Mouse (Mus musculus) heart, postnatal 4 days (tissue): ENCODE measurements around the gene Radil. TPM values are rescaled to one million over a fixed set of nuclear protein-coding genes. Genes with fewer than 3 reads are reported as not detected.

Experiments
- DNase-seq: peaks from one replicate; pipeline ENCODE4 v3.0.0; 2021
- total RNA-seq, 2 experiments: library from RNA; stranded (reverse); gene quantifications; 2 replicates each; pipeline ENCODE4 v1.2.3; 2021

Gene Radil
- total RNA-seq, 2 experiments from 2014 or later = 3.7 to 5.6 TPM

DNA sequence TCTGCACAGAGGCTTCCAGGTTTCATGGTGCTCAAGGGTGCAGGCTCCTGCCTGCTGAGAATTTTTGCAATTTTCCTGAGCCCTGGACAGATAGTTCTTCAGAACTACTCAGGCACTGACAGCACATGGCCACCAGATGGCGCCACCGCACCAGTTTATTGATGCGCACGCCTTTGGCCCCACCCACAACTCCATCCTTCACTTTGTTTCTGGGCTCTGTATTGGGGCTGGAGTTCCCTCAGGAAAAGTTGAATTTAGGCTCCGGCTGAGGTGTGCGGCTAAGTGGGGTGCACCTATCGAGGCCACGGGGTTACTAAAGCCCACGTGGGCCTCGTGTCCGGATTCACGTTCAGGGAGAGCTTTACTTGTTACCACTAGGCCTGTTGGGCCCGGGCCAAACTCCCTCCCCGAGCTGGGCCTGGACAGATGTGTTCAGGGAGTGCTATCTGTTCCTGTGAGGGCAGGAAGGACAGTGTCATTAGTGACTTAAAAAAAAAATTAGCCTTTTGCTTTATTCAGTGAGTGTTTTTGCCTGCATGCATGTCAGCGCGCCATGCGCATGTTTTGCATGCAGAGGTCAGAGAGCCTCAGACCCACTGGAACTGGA lies 72.0 kb downstream of the Radil start:
- peak; percentile 90 for DNase-seq

DNA sequence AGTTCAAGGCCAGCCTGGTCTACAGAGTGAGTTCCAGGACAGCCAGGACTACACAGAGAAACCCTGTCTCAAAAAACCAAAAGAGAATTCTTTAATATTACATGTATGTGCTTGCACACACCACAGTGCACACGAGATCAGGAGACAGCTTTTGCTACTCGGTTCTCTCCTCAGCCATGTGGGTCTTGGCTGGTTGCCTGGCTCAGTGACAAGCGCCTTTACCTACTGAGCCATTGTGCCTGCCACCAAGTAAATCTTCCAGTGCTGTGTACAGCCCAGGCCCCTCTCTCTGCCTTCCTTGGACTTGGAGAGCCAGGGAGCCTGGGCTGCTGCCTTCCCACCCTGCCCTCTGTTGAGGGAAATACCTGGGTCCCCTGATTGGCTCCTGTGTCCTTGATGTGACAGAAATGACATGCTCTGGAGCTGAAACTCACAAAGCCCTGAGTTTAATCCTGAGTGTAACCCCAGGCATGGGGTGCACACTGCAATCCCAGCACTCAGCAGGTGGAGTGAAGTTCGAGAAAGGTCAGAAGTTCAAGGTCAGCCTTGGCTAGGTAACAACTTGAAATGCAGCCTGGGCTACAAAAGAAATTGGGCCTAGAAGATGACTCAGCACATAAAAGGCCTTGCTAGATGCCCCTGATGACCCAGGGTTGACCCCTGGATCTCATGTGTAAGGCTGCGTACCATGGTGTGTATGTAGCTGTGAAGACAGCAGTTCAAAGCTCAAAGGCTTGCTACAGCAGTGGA lies 72.9 kb downstream of the Radil start:
- DNase-seq = no peak

DNA sequence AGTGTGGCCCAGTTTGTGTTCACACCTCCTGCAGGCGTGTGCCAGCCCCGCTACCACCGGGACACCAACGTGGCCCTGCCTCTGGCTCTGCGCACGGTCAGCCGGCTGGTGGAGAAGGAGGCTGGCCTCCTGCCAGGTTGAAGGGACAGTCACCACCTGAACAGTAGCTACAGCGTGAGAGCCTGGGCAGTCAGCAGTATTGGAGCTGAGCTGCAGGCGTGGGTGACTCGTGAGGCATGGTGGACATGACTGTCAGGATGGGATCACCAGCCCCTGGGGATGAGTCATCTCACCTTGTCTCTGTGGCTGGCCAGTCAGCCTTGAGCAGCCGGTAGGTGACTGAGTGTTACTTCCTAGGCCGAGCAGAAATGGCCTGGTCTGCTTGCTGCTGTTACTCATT lies 73.6 kb downstream of the Radil start:
- DNase-seq = peak; percentile 57

DNA sequence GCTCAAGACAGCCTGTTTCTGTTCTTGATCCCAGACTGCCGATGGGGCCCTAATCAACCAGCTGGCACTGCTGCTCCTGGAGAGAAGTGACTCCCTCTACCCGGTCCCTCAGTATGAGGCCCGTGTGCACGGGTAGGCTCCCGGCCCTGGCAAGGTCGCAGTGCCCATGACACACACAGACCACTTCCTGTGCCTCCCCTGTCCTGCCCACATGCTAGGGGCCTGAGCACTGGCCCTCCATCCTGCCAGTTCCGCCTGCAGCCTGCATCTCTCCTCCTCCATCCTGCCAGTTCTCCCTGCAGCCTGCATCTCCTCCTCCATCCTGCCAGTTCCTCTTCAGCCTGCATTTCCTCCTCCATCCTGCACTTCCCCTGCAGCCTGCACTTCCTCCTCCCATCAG lies 75.2 kb downstream of the Radil start:
- DNase-seq = no peak

DNA sequence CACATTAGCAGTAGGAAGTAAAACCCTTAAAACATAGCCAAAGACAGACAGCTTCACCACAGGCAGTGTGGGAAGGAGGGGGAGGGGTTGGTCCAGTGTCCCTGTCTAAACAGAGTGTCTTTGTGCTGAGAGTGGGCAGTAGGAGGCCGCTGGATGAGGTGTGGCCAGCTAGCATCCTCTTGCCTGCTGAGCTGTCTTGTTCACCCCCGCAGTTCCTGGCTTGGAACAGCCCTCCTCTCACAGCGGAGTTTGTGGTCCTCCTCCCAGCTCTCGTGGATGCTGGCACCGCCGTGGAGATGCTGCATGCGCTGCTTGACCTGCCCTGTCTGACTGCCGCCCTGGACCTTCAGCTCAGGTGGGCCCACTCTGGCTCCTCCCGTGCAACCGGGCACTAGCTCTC lies 77.2 kb downstream of the Radil start:
- DNase-seq = no peak

DNA sequence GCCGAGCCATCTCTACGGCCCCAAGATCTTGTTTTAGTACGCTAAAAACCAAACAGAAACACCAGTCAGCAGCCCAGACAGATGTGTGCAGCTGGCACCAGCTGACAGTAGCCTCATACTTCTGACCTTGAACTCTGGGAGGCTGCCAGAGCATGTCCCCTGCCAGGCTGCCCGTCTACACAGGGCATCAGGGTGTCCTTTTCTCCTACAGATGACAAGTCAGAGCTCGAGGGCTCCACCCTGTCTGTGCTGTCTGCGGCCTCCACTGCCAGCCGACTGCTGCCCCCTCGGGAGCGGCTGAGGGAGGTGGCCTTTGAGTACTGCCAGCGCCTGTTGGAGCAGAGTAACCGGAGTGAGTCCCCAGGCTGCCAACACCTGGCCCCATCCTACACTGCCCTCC lies 81.1 kb downstream of the Radil start:
- peak; percentile 69 for DNase-seq

DNA sequence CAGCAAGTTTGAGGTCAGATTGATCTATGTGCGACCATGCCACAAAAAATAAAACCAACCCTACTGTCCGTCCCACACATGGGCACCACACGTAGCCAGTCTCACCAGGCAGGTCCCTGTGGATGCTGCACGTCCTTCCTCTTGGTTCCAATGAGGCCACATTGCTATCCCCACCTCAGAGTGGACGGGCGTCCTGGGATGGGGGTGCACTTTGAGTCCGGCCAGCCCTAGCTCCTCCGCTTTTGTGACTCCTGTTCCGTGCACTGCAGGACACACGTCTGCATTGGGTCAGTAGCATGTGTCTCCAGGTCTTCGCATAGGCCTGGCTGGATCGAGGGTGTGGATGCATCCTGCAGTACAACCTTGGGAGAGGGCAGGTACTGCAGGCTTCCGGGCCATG lies 82.5 kb downstream of the Radil start:
- no peak for DNase-seq

DNA sequence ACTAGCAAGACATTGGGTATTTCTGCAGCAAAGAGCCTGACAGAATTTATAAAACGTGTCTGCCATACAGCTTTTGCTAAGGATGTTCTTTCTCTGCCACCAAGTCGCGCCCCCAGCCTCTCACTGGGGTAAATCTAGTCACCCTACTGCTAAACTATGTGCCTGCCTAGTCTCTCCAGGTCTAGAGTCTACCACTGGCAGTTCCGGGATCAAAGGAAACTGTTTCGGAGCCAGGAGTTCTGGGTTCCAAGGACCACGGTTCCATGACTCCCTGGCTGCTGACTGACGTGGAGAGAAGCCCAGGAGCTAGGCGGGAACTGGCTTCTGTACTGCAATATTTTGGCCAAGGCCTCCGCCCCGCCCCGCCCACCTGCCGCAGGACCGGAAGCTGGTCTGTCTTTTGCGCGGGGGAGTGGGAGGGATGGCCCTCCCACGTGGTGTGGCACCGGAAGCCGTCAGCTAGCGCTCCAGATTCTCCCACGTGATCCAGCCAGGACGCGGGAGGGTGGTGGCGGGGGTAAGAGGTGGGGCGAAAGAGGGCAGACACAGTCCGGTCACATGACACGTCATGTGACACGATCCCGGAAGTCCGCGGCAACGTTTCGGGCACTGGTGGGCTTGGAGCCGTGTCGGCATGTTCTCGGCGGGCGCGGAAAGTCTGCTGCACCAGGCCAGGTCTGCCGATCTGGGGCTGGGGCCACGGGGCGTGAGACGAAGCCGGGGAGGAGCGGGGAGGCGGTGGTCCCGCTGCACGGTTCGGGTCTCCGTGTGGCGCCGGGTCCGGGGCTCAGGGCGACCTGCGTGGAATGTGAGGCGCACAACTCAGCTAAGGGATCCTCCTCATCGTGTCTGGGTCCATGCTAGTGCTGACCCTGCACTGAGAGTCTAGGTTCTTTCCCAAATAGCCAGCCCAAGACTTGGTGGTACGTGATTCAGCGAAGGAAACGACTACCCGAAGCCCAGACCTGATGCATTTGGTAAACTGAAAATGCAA lies 87.1 kb downstream of the Radil start, which contains the start of gene Ap5z1:
Gene Ap5z1 (plus strand): TSS at position 484 of the 994 bp plus-strand sequence.
- DNase-seq = peak; percentile 94

DNA sequence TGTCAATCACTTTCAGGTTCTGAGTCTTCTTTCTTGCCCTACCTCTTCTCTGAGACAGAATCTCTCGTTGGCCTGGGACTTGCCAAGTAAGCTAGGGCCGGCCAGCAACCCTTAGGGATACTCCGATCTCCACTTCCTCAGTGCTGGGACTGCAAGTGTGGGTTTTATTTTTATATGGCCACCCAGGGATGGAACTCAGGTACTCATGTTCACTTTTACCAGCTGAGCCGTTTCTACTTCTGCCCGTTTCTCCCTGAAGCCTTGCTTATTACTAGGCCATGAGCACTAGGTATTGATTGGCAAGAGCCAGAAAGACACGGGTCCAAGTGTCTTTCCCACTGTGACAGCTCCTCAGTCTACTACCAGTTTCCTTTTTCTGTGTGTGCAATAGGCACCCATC lies 87.9 kb downstream of the Radil start:
- DNase-seq = no peak

DNA sequence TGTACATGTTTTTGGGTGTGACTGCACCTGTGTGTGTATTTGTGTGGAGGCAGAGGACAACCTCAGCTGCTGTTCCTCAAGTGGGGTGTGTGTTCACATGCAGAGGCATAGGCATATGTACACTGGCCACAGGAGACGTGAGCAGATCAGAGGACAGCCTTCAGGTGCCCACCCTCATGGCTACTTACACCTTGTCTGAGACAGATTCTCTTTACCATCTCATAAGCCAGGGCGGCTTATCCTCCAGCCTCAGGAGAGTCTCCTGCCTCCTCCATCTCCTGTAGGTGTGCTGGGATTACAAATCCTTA lies 88.3 kb downstream of the Radil start:
- no peak for DNase-seq

DNA sequence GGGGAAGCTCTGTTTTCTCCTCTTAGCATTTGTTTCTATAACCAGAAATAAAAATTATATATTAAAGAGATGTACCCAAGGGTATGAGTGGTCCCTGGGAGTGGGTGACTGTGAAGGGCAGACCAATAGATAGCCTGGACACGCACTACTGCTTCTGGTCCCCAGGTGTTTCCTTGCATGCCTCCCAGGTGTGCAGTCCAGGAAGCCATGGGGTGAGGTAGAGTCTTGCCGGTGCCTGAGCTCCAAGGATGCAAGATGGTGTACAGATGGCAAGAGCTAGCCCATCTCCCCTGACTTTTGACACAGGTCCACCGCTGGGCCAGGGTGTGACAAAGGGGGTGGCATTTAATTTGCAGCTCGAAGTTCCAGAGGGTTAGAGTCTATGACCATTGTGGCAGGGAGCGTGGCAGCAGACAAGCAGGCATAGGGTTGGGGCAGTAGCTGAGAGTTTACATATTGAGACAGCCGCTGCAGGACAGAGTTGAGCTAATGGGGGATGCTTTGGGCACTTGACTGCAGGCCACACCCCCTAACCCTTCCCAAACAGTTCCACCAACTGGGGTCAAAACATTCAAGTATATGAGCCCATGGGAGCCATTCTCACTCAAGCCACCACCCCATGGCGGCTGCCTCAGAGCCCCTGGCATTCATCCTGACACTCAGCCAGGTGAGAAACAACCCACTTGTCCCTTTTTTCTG lies 88.8 kb downstream of the Radil start:
- no peak for DNase-seq

DNA sequence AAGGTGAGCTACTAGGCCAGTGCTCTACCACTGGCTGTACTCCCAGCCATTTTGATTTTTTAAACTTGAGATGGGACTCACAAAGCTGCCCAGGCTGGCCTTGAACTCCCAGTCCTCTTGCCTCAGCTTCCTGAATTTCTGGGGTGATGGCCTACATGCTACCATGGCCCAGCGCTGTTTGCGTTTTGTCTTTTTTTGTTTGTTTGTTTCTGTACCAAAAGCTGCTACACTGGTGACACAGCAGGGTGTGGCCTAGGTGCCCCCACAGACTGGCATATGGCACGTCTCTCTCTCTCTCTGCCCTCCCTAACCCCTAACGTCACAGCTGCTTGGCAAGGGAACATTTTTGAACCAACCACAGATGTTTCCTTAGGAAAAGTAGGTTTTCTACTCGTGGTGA lies 91.1 kb downstream of the Radil start:
- DNase-seq = no peak

DNA sequence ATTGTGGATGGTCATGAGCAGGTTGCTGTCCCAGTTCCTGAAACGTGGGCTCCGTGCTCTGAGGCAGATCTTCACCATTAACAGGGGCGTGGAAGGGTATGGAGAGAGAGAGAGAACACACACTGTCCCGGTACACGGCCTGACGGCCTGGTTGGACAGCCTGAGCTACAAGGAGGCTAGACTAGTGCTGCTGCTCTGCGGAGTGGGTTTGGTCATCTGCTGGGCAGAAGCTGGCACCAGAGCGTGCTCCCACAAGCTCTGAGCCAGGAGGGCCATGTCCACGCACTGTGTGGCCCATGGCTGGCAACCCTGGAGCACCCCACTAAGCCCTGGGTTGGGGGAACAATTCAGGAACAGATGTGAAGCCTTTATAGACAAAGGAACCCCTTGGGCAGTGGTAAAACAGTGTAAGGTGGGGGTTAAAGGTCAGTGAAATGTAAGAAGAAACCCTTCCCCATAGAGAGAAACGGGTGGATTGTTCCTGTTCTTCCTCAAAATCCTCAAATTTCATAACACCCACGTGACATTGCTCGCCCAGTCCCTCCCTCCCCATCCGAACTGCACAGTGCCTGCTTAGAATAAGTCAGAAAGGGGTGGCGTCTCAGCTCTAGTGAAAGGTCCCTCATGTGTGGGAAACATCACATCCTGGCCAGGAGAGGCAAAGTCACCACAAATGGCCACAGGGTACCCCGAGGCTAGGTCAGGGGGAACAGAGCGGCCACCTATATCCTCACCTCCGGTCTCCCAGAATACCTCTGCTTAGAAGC lies 91.9 kb downstream of the Radil start:
- DNase-seq = no peak

DNA sequence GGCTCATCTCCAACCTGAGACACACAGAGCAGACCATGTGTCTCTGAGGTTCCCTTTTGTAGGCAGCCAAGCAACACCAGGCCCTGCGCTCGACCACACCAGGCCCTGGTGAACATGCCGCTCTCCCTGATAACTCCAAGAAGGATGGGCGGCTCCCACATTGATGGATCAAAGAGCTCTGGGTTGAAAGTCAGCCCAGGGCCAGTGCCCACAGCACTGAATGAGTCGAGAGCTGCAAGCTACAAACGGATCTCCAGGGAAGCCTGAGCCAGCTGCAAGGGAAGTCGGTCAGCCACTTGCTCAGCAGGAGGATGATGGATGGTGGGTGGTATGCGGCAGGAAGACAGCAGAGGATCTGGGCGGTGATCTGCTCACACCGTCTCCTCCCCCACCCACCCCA lies 93.6 kb downstream of the Radil start:
- DNase-seq = peak; percentile 37

DNA sequence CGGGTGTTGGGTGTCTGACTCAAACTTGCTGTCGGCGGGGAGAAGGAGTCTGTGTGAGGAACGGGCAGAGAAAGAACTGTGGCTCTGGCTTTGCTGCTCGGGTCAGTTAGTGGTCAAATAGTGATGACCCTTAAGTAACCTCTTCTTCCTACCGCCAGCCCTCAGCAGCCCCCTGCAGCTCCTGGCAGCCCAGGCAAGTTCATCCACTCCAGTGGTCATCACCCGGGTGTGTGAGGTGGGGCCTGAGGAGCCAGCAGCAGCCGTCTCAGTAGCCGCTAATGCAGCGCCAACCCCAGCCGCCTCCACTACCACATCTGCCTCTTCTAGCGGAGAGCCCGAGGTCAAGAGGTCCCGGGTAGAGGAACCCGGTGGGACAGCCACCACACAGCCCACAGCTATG lies 94.6 kb downstream of the Radil start:
- DNase-seq = no peak

DNA sequence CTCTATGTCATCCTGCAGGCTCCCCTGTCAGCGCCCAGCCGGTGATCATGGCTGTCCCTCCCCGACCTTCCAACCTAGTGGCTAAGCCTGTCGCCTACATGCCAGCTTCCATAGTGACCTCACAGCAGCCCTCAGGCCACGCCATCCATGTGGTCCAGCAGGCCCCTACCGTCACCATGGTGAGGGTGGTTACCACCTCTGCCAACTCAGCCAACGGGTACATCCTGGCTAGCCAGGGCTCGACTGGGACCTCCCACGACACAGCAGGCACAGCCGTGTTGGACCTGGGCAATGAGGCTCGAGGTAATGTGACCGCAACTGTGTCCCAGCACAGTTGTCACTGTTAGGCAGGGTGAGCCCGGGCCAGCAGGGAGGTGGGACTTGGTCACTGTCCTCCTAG lies 97.2 kb downstream of the Radil start:
- DNase-seq = no peak

DNA sequence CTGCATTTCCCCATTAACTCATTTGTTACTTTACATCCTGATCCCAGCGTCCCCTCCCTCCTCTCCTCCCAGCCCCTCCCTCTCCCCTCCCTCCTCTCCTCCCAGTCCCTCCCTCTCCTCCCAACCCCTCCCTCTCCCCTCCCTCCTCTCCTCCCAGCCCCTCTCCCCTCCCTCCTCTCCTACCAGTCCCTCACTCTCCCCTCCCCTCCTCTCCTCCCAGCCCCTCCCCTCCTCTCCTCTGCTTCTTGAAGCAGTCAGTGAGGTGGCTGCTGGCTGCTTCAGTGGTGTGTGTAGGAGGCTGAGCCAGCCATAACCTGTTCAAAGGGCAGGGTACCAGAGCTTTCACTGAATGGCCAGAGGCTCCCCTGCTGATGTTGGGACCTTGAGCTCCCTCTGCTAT lies 99.1 kb downstream of the Radil start:
- DNase-seq = no peak

DNA sequence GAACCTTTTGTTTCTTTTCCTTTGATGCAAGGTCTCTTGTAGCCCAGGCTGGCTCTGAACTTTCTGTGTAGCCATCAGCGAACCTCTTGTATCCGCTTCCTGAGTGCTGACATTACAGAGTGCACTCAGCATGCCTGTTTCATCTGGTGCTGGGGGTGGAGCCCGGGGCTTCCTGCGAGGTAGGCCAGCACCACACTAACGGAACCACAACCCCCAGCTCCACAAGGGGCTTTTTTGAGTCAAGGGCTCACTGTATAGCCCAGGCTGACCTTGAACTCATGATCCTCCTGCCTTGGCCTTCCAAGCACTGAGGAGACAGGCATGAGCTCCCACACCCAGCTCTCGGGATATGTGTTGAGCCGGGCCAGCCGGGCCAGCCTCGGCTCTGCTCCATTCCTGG lies 100.1 kb downstream of the Radil start:
- DNase-seq = no peak

DNA sequence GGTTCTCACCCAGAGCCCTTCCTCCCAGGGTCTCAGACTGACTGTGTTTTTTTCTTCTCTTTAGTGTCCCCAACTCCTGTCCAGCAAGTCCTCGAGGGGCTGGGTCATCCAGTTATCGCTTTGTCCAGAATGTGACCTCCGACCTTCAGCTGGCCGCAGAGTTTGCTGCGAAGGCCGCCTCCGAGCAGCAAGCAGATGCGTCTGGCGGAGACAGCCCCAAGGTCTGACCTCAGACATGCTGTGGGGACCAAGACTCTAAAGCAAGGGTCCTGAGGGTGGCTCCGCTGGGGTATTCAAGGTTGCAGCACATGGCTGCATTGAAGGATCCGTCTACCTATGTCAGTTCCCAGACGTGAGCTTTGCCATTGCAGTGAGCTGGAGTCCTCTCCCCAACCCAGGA lies 102.3 kb downstream of the Radil start:
- no peak for DNase-seq

DNA sequence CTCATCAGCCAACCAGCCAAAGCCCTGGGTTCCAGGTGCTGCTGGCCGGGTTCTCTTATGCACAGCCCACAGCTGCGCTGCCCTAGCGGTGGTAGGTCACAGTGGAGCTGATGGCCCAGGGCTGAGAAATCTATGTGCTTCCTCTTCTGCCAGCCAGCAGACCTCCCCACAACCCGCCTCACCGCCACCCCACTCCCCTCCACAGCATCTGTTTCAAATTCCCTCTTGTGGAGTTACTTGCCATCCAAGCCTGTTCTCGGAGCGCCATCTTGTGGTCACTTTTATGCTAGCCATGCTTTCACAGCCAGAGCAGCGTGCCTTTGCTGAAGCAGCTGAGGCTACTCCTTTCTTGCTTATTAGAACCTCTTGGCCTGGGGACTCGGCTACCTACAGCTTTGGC lies 102.8 kb downstream of the Radil start:
- DNase-seq = peak; percentile 94

DNA sequence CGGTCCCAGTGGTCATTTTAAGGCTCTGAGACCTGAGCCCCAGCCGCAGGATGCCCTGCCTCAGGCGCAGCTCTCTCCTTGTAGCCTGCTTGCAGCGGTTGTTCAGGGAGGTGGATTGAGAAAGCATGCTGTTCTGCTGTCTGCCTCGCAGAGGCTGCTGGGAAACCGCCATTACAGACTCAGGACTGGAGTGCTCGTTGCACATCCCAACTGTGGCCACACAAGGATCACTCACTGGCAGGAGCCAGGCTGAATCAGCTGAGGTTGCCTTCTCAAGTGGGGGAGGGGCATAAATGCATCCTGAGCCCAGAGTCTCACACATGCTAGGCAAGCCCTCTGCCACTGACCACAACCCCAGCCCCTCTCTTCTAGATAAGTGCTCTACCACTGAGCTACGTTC lies 105.2 kb downstream of the Radil start:
- no peak for DNase-seq
